Mouse (Mus musculus): Measurements from ENCODE around the gene Dkkl1.

GRCm38 (mm10) chr7:45211851-45212251, at the start of gene Dkkl1:
- no peak for TF ChIP-seq POLR2A (IDR thresholded peaks at IDR 0.05; ENCODE audit: borderline replicate concordance, insufficient read depth, low read length)
- TF ChIP-seq CTCF (IDR thresholded peaks at IDR 0.05; ENCODE audit: borderline replicate concordance, insufficient read depth, low read depth, low read length), result no peak
